Mouse (Mus musculus) kidney, adult 2 months (tissue): Measurements from ENCODE around the gene Ube2o.

Source experiments
- CTCF ChIP-seq: fragments of 200-500 bp; conservative IDR thresholded peaks from 2 replicates; pipeline ENCODE4 v1.5.1; 2011; ENCODE audit warnings: low read depth, mild to moderate bottlenecking, control low read depth, low read length, moderate library complexity, mixed read lengths; ENCODE audit not compliant: insufficient read depth, insufficient read length
- POLR2A ChIP-seq: fragments of 200-500 bp; IDR thresholded peaks from one replicate; pipeline ENCODE4 v1.6.1; 2011; ENCODE audit warnings: low read depth, low read length, control low read depth

GRCm38 (mm10) chr11:116554171-116554878 is 26.9 kb downstream of the Ube2o start:
- TF ChIP-seq POLR2A (no peak), CTCF (peak; percentile 72)
